Mouse (Mus musculus) embryonic facial prominence, embryonic 14.5 days (tissue): Measurements from ENCODE around the gene Itga9. TPM values are rescaled to one million over a fixed set of nuclear protein-coding genes. Genes with fewer than 3 reads are reported as not detected.

Source experiments
- ATAC-seq: fragments of 200-750 bp; cut with Nextera tagmentation; 2 replicates; pipeline ENCODE4 v1.8.0; 2017; ENCODE audit warnings: low read depth, moderate number of reproducible peaks, moderate TSS enrichment
- DNase-seq: peaks from one replicate; pipeline ENCODE4 v3.0.0-alpha.2; 2015; ENCODE audit warnings: low spot score
- H3K27ac ChIP-seq: fragments of 300-500 bp; sonication (generic); replicated peaks from 2 replicates; pipeline ENCODE4 v1.5.1; 2014; ENCODE audit warnings: low read depth, mild to moderate bottlenecking, low read length, moderate library complexity
- H3K27me3 ChIP-seq: fragments of 300-500 bp; sonication (generic); replicated peaks from 2 replicates; pipeline ENCODE4 v1.6.1; 2014; ENCODE audit warnings: low read length; ENCODE audit not compliant: control insufficient read depth, insufficient read depth
- H3K36me3 ChIP-seq: fragments of 300-500 bp; sonication (generic); 2 replicates; pipeline ENCODE4 v1.6.1; 2014; ENCODE audit warnings: low read length, mixed read lengths; ENCODE audit not compliant: control insufficient read depth, insufficient read depth
- H3K4me1 ChIP-seq: fragments of 300-500 bp; sonication (generic); 2 replicates; pipeline ENCODE4 v1.6.1; 2014; ENCODE audit warnings: antibody characterized with exemption, low read length; ENCODE audit not compliant: control insufficient read depth, insufficient read depth
- H3K4me2 ChIP-seq: fragments of 300-500 bp; sonication (generic); 2 replicates; pipeline ENCODE4 v1.6.1; 2014; ENCODE audit warnings: low read depth, mild to moderate bottlenecking, low read length, moderate library complexity, mixed read lengths
- H3K4me3 ChIP-seq: fragments of 300-500 bp; sonication (generic); 2 replicates; pipeline ENCODE4 v1.5.1; 2014; ENCODE audit warnings: low read depth, mild to moderate bottlenecking, low read length
- H3K9ac ChIP-seq: fragments of 300-500 bp; sonication (generic); 2 replicates; pipeline ENCODE4 v1.6.1; 2014; ENCODE audit warnings: low read depth, mild to moderate bottlenecking, low read length, moderate library complexity, mixed read lengths
- H3K9me3 ChIP-seq: fragments of 300-500 bp; sonication (generic); 2 replicates; pipeline ENCODE4 v1.6.1; 2016; ENCODE audit warnings: low read length; ENCODE audit not compliant: control insufficient read depth
- WGBS: fragments of 180-500 bp; shearing (Covaris S2); extraction: QIAGEN DNeasy Blood & Tissue Kit; methylation state at CpG from one replicate; pipeline ENCODE4 v1.1.7; 2014; 5-methylcytosine and 5-hydroxymethylcytosine counted together
- polyA plus RNA-seq: library from polyadenylated mRNA; unstranded; fragments of >200 nt; fragmentation: Nextera tagmentation; extraction: Ambion mirVana; gene quantifications from 2 replicates; pipeline ENCODE4 v1.2.1, GENCODE M21; 2014

Itga9 gene
- polyA plus RNA-seq, 1 experiment from 2014 or later: 13.7 TPM

DNA sequence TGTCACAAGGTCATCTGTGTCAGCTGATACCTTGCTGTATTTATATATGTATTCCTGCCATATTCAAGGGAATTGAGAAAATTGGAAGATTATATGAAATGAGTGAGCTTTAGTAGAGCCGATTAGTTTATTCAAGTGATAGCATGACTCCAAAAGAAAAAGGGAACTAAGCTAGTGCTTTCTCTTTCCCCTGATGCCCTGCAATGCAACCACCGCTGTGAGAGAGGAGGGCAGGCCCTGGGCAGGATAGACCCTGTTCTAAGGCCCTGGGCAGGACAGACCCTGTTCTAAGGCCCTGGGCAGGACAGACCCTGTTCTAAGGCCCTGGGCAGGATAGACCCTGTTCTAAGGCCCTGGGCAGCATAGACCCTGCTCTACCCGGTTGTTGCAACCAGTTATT, 201.2 kb downstream of the Itga9 start:
- H3K4me1 ChIP-seq: no peaks in the 10 kb centered on the region
- H3K9me3 ChIP-seq: no peaks in the 10 kb centered on the region
- no peak overlapping the region for H3K4me3 ChIP-seq
- no peak overlapping the region for H3K4me2 ChIP-seq
- H3K9ac ChIP-seq: no peak overlapping the region
- WGBS: 95% methylated on average over 3 of the region's 3 CpGs
- ATAC-seq (no peak), DNase-seq (no peak)
- H3K27me3 ChIP-seq: no peaks in the 10 kb centered on the region
- H3K36me3 ChIP-seq: 0 out of 2 replicates have a peak, but pooled peaks cover 14% of the 10 kb centered on the region
- no peak overlapping the region for H3K27ac ChIP-seq

DNA sequence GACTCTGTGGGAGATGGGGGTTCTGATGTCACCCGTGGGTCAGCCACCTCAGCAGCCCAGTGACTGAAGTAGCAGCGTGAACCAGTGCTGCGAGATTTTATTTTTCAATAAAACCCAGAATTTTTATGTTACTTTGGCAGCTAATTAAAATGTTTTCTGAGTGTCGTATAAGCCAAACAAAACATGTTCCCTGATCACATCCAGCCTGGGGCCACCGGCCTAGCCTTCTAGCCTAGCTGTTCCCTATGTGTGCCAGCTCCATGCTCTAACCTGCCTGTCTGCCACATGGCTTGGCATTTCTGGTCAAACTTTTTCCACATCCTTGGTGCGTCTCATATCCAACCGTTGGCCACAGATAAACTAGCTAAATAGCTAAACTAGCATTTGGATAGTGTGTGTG, 205.7 kb downstream of the Itga9 start:
- DNase-seq (no peak), ATAC-seq (no peak)
- no peak overlapping the region for H3K4me2 ChIP-seq
- 81% methylated on average over 7 of the region's 7 CpGs for WGBS
- no peak overlapping the region for H3K9ac ChIP-seq
- H3K36me3 ChIP-seq: 0 out of 2 replicates have a peak, but pooled peaks cover 14% of the 10 kb centered on the region
- H3K27ac ChIP-seq: no peak overlapping the region
- no peaks in the 10 kb centered on the region for H3K9me3 ChIP-seq
- peaks cover 11% of the 10 kb centered on the region; the same call in 1 of the 2 replicates for H3K4me1 ChIP-seq
- H3K4me3 ChIP-seq: no peak overlapping the region
- no peaks in the 10 kb centered on the region for H3K27me3 ChIP-seq

DNA sequence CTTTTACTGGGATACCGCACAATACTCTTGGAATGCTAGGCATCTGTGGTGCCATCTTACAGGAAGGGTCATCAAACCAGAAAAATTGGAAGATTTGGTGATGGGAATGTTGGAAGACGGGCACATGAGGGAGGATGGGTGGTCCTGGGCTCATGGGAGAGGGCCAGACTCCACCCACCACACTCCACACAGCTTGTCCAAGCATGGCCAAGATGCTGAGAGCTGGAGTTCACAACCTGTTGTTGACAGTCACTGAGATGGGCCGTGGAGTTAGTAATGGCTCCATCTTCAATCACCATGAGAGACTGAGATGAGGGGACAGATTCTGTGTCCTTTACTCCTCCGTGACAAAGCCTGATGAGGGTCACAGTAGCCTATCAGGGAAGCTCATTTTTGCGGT, 207.0 kb downstream of the Itga9 start:
- no peak for DNase-seq
- Histone ChIP-seq H3K36me3 (0 out of 2 replicates have a peak, but pooled peaks cover 6% of the 10 kb centered on the region), H3K9me3 (no peaks in the 10 kb centered on the region), H3K4me3 (no peak overlapping the region), H3K4me2 (no peak overlapping the region), H3K27me3 (no peaks in the 10 kb centered on the region), H3K4me1 (peaks cover 21% of the 10 kb centered on the region), H3K27ac (no peak overlapping the region), H3K9ac (no peak overlapping the region)
- 90% methylated on average over 5 of the region's 5 CpGs for WGBS
- no peak for ATAC-seq

DNA sequence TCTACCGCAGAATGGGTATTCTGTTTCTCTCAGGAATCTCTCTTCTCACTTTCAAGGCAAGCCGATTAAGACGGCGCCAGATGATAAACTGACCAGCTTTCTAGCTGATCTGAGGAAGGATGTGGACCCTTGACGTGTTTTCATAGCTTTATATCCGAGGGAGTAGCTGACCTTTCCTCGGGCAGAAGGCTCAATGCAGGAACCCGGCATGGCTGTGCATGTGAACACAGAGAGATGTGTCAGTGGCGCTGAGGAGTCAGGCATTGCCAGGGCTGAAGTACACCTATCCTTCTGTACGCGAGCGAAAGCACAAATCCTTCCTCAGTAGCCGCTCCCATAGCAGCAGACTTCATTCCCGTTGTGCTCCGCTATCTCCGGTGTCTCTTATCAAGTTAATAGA, 207.6 kb downstream of the Itga9 start:
- ATAC-seq (no peak), DNase-seq (no peak)
- 0 out of 2 replicates have a peak, but pooled peaks cover under 1% of the 10 kb centered on the region for H3K36me3 ChIP-seq
- no peaks in the 10 kb centered on the region for H3K27me3 ChIP-seq
- no peak overlapping the region for H3K9ac ChIP-seq
- H3K27ac ChIP-seq: peak overlapping the region; percentile 36; the same call in 1 of the 2 replicates
- H3K4me2 ChIP-seq: no peak overlapping the region
- no peaks in the 10 kb centered on the region for H3K9me3 ChIP-seq
- 68% methylated on average over 16 of the region's 16 CpGs for WGBS
- H3K4me3 ChIP-seq: no peak overlapping the region
- peaks cover 25% of the 10 kb centered on the region for H3K4me1 ChIP-seq

DNA sequence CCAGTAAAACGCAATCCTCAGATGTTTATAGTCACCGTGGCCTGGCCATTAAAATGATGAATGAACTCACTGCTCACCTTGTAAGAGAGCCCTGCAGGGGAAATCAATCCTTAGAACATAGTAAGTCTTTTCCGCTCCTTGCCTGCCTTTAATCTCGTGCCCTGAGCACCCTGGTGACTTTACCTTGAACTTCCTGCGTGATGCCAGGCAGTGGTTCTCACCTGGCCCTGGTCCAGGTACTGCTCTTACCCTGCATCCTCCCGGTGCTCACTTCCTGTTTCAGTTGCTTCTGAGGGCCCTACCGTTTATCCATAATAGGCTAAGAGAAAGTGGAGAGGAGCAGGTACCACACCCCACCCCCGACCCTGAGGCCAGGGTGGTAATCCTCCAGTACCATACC, 208.0 kb downstream of the Itga9 start:
- Histone ChIP-seq H3K27me3 (no peaks in the 10 kb centered on the region), H3K9ac (no peak overlapping the region), H3K4me1 (peaks cover 25% of the 10 kb centered on the region), H3K36me3 (no peaks in the 10 kb centered on the region), H3K27ac (peak overlapping the region; percentile 36; the same call in 1 of the 2 replicates), H3K4me2 (no peak overlapping the region), H3K9me3 (no peaks in the 10 kb centered on the region), H3K4me3 (no peak overlapping the region)
- ATAC-seq (no peak), DNase-seq (no peak)
- WGBS: 57% methylated on average over 8 of the region's 8 CpGs

DNA sequence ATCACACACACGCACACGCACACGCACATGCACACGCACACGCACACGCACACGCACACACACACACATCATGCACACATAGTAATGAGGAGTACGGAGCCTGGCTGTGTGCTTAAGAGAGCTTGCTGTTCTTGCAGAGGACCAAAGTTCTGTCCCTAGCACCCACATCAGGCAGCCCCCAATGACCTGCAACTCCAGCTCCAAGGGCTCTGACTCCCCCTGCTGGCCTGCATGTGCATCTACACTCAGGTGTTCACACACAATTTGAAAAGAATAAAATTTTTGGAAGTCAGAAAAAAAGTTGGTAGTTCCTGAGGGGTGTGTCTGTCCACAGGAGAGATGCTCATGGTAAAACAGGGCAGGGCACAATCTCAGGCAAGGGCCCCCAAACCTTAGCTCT, 209.1 kb downstream of the Itga9 start:
- Histone ChIP-seq H3K4me1 (peaks cover 25% of the 10 kb centered on the region), H3K4me2 (no peak overlapping the region), H3K9me3 (0 out of 2 replicates have a peak, but pooled peaks cover 2% of the 10 kb centered on the region), H3K9ac (no peak overlapping the region), H3K27me3 (no peaks in the 10 kb centered on the region), H3K36me3 (no peaks in the 10 kb centered on the region), H3K27ac (0 out of 2 replicates have a peak overlapping the region, but pooled peaks have one; percentile 36), H3K4me3 (no peak overlapping the region)
- ATAC-seq: no peak
- no peak for DNase-seq
- WGBS: 98% methylated on average over 8 of the region's 8 CpGs

DNA sequence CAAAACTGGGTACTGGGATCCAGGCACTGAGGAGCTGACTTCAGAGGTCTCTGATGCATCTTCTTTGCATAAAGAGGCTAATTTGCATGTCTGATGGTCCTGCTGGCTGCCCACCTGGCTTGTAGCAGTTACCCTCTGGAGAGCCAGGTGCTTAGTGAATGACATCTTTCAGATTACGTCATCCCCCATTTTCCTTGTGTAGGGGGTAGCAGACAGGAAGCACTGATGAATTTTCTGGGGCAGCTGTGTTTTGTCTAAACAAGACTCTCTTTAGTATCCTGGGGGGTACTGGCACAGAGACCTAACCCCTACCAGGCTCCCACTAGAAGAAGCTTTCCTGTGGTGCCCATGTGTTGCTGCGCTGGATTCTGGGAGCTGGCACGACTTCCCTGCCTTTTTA, 212.0 kb downstream of the Itga9 start:
- Histone ChIP-seq H3K4me3 (no peak overlapping the region), H3K4me1 (peaks cover 36% of the 10 kb centered on the region), H3K27me3 (no peaks in the 10 kb centered on the region), H3K9ac (no peak overlapping the region), H3K36me3 (no peaks in the 10 kb centered on the region), H3K9me3 (0 out of 2 replicates have a peak, but pooled peaks cover 2% of the 10 kb centered on the region), H3K4me2 (no peak overlapping the region), H3K27ac (no peak overlapping the region)
- DNase-seq (no peak), ATAC-seq (no peak)
- WGBS: 48% methylated on average over 3 of the region's 3 CpGs

DNA sequence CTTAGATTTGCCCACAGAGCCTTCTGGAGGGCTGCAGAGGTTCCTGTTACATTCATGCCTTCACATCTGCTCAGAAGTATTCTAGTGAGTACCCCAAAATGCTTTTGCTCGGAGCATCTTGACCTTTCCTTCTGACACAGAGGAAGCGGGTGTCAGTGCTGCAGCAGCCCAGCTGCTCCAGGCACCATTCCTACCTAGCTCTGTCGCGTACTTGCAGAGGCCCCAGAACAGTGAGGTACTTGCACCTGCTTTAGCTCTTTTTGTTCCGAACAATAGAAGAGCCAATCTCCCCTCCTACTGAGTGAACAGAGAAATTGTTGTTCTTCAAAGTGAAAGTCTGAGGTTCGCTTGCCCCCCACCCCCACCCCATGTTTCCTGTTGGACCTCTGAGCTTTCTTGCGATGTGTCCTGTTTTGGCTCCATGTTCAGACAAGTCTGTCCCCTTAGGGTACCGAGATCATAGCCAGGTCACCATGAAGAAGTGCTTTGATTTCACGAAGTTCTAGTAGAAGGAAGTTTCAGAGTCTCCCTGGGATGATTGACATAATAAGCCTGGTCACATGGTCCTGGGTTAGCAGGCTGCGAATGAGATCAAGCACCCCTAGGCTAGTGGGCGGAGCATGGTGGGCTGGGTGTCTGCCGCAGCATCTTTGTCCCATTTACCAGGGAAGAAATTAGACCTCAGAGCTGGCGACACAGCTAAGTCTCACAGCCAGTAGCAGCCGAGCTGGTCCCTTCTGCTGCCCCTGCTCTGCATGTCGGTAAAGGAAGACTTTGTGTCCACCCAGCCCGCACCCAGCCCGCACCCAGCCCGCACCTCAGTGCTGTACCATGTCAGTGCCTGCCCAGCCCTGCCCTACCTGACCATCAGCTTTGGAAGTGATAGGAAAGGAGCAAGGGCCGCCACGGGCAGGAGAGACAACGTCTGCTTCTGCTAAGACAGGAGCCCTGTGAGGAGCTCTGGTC, 215.0 kb downstream of the Itga9 start:
- H3K4me3 ChIP-seq: peak overlapping the region; percentile 19

More for the DNA sequence above, 215.0 kb downstream of the Itga9 start:
- DNase-seq: peak; percentile 89
- Histone ChIP-seq H3K4me1 (peaks cover 36% of the 10 kb centered on the region), H3K9me3 (0 out of 2 replicates have a peak, but pooled peaks cover 2% of the 10 kb centered on the region), H3K9ac (peak overlapping the region; percentile 45), H3K27ac (peak overlapping the region; percentile 52), H3K4me2 (peak overlapping the region; percentile 47), H3K27me3 (no peaks in the 10 kb centered on the region), H3K36me3 (no peaks in the 10 kb centered on the region)
- ATAC-seq: peak; percentile 88
- WGBS: 24% methylated on average over 21 of the region's 21 CpGs
